Mouse (Mus musculus): ENCODE results near the gene Sorcs3. TPM values are rescaled to one million over a fixed set of nuclear protein-coding genes. Genes with fewer than 3 reads are reported as not detected.

Sorcs3 gene
- polyA plus RNA-seq, 1 experiment: 0.01 TPM

GRCm38 (mm10) chr19:48309531-48310337, 103.9 kb downstream of the Sorcs3 start:
- Histone ChIP-seq H3K36me3 (ENCODE audit: control insufficient read depth, insufficient read depth) (no peaks in the 10 kb centered on the region), H3K79me2 (ENCODE audit: control insufficient read depth, insufficient read depth) (no peaks in the 10 kb centered on the region), H3K4me3 (ENCODE audit: insufficient read depth, poor library complexity, severe bottlenecking) (no peak overlapping the region), H3K27me3 (ENCODE audit: control insufficient read depth, insufficient read depth, insufficient read length) (no peaks in the 10 kb centered on the region), H3K79me3 (ENCODE audit: low read depth) (no peaks in the 10 kb centered on the region), H3ac (ENCODE audit: control insufficient read depth, insufficient read length, low read depth) (no peak overlapping the region)
- TF ChIP-seq CEBPB (IDR thresholded peaks at IDR 0.05; ENCODE audit: low read depth) (no peak), MYOD1 (IDR thresholded peaks at IDR 0.05; ENCODE audit: control insufficient read depth, insufficient read length, low read depth) (no peak), CTCF (IDR thresholded peaks at IDR 0.05; ENCODE audit: control insufficient read depth, insufficient read depth, insufficient read length) (no peak), USF1 (IDR thresholded peaks at IDR 0.05; ENCODE audit: low read depth) (no peak), MAX (IDR thresholded peaks at IDR 0.05) (no peak), FOSL1 (IDR thresholded peaks at IDR 0.05; ENCODE audit: insufficient read depth, low read length, poor library complexity, severe bottlenecking) (no peak), MYOG (IDR thresholded peaks at IDR 0.05; ENCODE audit: control insufficient read depth, extremely low read depth, insufficient read length) (no peak)

GRCm38 (mm10) chr19:48310338-48310710, 104.5 kb downstream of the Sorcs3 start:
- H3K4me3 ChIP-seq (ENCODE audit: insufficient read depth, poor library complexity, severe bottlenecking): no peak overlapping the region
- no peak overlapping the region for H3ac ChIP-seq (ENCODE audit: control insufficient read depth, insufficient read length, low read depth)
- no peaks in the 10 kb centered on the region for H3K27me3 ChIP-seq (ENCODE audit: control insufficient read depth, insufficient read depth, insufficient read length)
- no peaks in the 10 kb centered on the region for H3K36me3 ChIP-seq (ENCODE audit: control insufficient read depth, insufficient read depth)
- TF ChIP-seq MYOG (IDR thresholded peaks at IDR 0.05; ENCODE audit: control insufficient read depth, extremely low read depth, insufficient read length): no peak
- TF ChIP-seq CTCF (IDR thresholded peaks at IDR 0.05; ENCODE audit: control insufficient read depth, insufficient read depth, insufficient read length): no peak
- TF ChIP-seq CEBPB (IDR thresholded peaks at IDR 0.05; ENCODE audit: low read depth): no peak
- TF ChIP-seq USF1 (IDR thresholded peaks at IDR 0.05; ENCODE audit: low read depth): no peak
- TF ChIP-seq MYOD1 (IDR thresholded peaks at IDR 0.05; ENCODE audit: control insufficient read depth, insufficient read length, low read depth): no peak
- TF ChIP-seq FOSL1 (IDR thresholded peaks at IDR 0.05; ENCODE audit: insufficient read depth, low read length, poor library complexity, severe bottlenecking): no peak
- TF ChIP-seq MAX (IDR thresholded peaks at IDR 0.05): no peak
- H3K79me2 ChIP-seq (ENCODE audit: control insufficient read depth, insufficient read depth): no peaks in the 10 kb centered on the region
- no peaks in the 10 kb centered on the region for H3K79me3 ChIP-seq (ENCODE audit: low read depth)

- Histone ChIP-seq H3K79me2 (ENCODE audit: control insufficient read depth, insufficient read depth) (no peaks in the 10 kb centered on the region), H3K4me3 (ENCODE audit: insufficient read depth, poor library complexity, severe bottlenecking) (no peak overlapping the region), H3ac (ENCODE audit: control insufficient read depth, insufficient read length, low read depth) (no peak overlapping the region), H3K79me3 (ENCODE audit: low read depth) (no peaks in the 10 kb centered on the region), H3K27me3 (ENCODE audit: control insufficient read depth, insufficient read depth, insufficient read length) (no peaks in the 10 kb centered on the region), H3K36me3 (ENCODE audit: control insufficient read depth, insufficient read depth) (no peaks in the 10 kb centered on the region)
- TF ChIP-seq CEBPB (IDR thresholded peaks at IDR 0.05; ENCODE audit: low read depth): no peak
- TF ChIP-seq MAX (IDR thresholded peaks at IDR 0.05): no peak
- no peak for TF ChIP-seq MYOD1 (IDR thresholded peaks at IDR 0.05; ENCODE audit: control insufficient read depth, insufficient read length, low read depth)
Measured at GRCm38 (mm10) chr19:48313776-48314175, 108.0 kb downstream of the Sorcs3 start.

GRCm38 (mm10) chr19:48327115-48327514, 121.3 kb downstream of the Sorcs3 start:
- H3K79me2 ChIP-seq (ENCODE audit: control insufficient read depth, insufficient read depth): no peaks in the 10 kb centered on the region
- H3K27me3 ChIP-seq (ENCODE audit: control insufficient read depth, insufficient read depth, insufficient read length): no peaks in the 10 kb centered on the region
- no peak overlapping the region for H3ac ChIP-seq (ENCODE audit: control insufficient read depth, insufficient read length, low read depth)
- no peaks in the 10 kb centered on the region for H3K79me3 ChIP-seq (ENCODE audit: low read depth)
- TF ChIP-seq CEBPB (IDR thresholded peaks at IDR 0.05; ENCODE audit: low read depth): no peak
- no peaks in the 10 kb centered on the region for H3K36me3 ChIP-seq (ENCODE audit: control insufficient read depth, insufficient read depth)
- no peak overlapping the region for H3K4me3 ChIP-seq (ENCODE audit: insufficient read depth, poor library complexity, severe bottlenecking)

- Histone ChIP-seq H3K36me3 (ENCODE audit: control insufficient read depth, insufficient read depth) (no peaks in the 10 kb centered on the region), H3ac (ENCODE audit: control insufficient read depth, insufficient read length, low read depth) (no peak overlapping the region), H3K4me3 (ENCODE audit: insufficient read depth, poor library complexity, severe bottlenecking) (no peak overlapping the region), H3K79me2 (ENCODE audit: control insufficient read depth, insufficient read depth) (no peaks in the 10 kb centered on the region), H3K79me3 (ENCODE audit: low read depth) (no peaks in the 10 kb centered on the region), H3K27me3 (ENCODE audit: control insufficient read depth, insufficient read depth, insufficient read length) (no peaks in the 10 kb centered on the region)
- TF ChIP-seq MYOD1 (IDR thresholded peaks at IDR 0.05; ENCODE audit: control insufficient read depth, insufficient read length, low read depth): no peak
- no peak for TF ChIP-seq MAX (IDR thresholded peaks at IDR 0.05)
- TF ChIP-seq FOSL1 (IDR thresholded peaks at IDR 0.05; ENCODE audit: insufficient read depth, low read length, poor library complexity, severe bottlenecking): no peak
- no peak for TF ChIP-seq CTCF (IDR thresholded peaks at IDR 0.05; ENCODE audit: control insufficient read depth, insufficient read depth, insufficient read length)
- TF ChIP-seq MYOG (IDR thresholded peaks at IDR 0.05; ENCODE audit: control insufficient read depth, extremely low read depth, insufficient read length): no peak
- no peak for TF ChIP-seq CEBPB (IDR thresholded peaks at IDR 0.05; ENCODE audit: low read depth)
- no peak for TF ChIP-seq USF1 (IDR thresholded peaks at IDR 0.05; ENCODE audit: low read depth)
Measured at GRCm38 (mm10) chr19:48328171-48328570, 122.3 kb downstream of the Sorcs3 start.

GRCm38 (mm10) chr19:48331640-48332039, 125.8 kb downstream of the Sorcs3 start:
- Histone ChIP-seq H3K27me3 (ENCODE audit: control insufficient read depth, insufficient read depth, insufficient read length) (no peaks in the 10 kb centered on the region), H3K79me3 (ENCODE audit: low read depth) (no peaks in the 10 kb centered on the region), H3ac (ENCODE audit: control insufficient read depth, insufficient read length, low read depth) (no peak overlapping the region), H3K79me2 (ENCODE audit: control insufficient read depth, insufficient read depth) (no peaks in the 10 kb centered on the region), H3K4me3 (ENCODE audit: insufficient read depth, poor library complexity, severe bottlenecking) (no peak overlapping the region), H3K36me3 (ENCODE audit: control insufficient read depth, insufficient read depth) (no peaks in the 10 kb centered on the region)
- TF ChIP-seq CTCF (IDR thresholded peaks at IDR 0.05; ENCODE audit: control insufficient read depth, insufficient read depth, insufficient read length): no peak
- no peak for TF ChIP-seq MYOD1 (IDR thresholded peaks at IDR 0.05; ENCODE audit: control insufficient read depth, insufficient read length, low read depth)
- TF ChIP-seq CEBPB (IDR thresholded peaks at IDR 0.05; ENCODE audit: low read depth): no peak
- no peak for TF ChIP-seq MAX (IDR thresholded peaks at IDR 0.05)
- no peak for TF ChIP-seq MYOG (IDR thresholded peaks at IDR 0.05; ENCODE audit: control insufficient read depth, extremely low read depth, insufficient read length)
- TF ChIP-seq FOSL1 (IDR thresholded peaks at IDR 0.05; ENCODE audit: insufficient read depth, low read length, poor library complexity, severe bottlenecking): no peak
- no peak for TF ChIP-seq USF1 (IDR thresholded peaks at IDR 0.05; ENCODE audit: low read depth)
